Mouse (Mus musculus) myocyte (in vitro differentiated cells): ENCODE results near the gene Gan. TPM values are rescaled to one million over a fixed set of nuclear protein-coding genes. Genes with fewer than 3 reads are reported as not detected.

Source experiments
- H3K27me3 ChIP-seq: one replicate; pipeline ENCODE4 v1.6.1; 2011; ENCODE audit not compliant: control insufficient read depth, insufficient read depth, insufficient read length
- H3K36me3 ChIP-seq: one replicate; pipeline ENCODE4 v1.6.1; 2011; ENCODE audit not compliant: control insufficient read depth, insufficient read depth
- H3K4me2 ChIP-seq: one replicate; pipeline ENCODE4 v1.6.1; 2011; ENCODE audit warnings: low read depth, control low read depth
- H3K4me3 ChIP-seq: one replicate; pipeline ENCODE4 v1.5.1; 2011; ENCODE audit warnings: mild to moderate bottlenecking, control low read depth, moderate library complexity
- H3K79me2 ChIP-seq: one replicate; pipeline ENCODE4 v1.6.1; 2011; ENCODE audit not compliant: control insufficient read depth, insufficient read depth
- H3ac ChIP-seq: one replicate; pipeline ENCODE4 v1.6.1; 2011; ENCODE audit not compliant: control insufficient read depth, insufficient read length
- CEBPB ChIP-seq: IDR thresholded peaks from 2 replicates; pipeline ENCODE4 v1.6.1; 2011; ENCODE audit warnings: mild to moderate bottlenecking, moderate library complexity; ENCODE audit not compliant: poor library complexity, insufficient read depth, severe bottlenecking
- E2F4 ChIP-seq: IDR thresholded peaks from one replicate; pipeline ENCODE4 v1.6.1; 2011; ENCODE audit warnings: mild to moderate bottlenecking, control low read depth, moderate library complexity; ENCODE audit not compliant: insufficient read depth
- MAX ChIP-seq: IDR thresholded peaks from one replicate; pipeline ENCODE4 v1.6.1; 2011; ENCODE audit warnings: low read depth, mild to moderate bottlenecking, control low read depth
- MYOD1 ChIP-seq, 3 experiments: IDR thresholded peaks; one replicate each; pipeline ENCODE4 v1.6.1; 2011; ENCODE audit warnings: control low read depth in 2 of 3, low read depth in 2 of 3, mild to moderate bottlenecking in 2 of 3, moderate library complexity in 1 of 3; ENCODE audit not compliant: insufficient read length in 2 of 3, control insufficient read depth in 1 of 3
- MYOG ChIP-seq, 3 experiments: IDR thresholded peaks; one replicate each; pipeline ENCODE4 v1.6.1; 2011; ENCODE audit warnings: control low read depth in 2 of 3, low read depth in 2 of 3, mild to moderate bottlenecking in 2 of 3; ENCODE audit not compliant: insufficient read length in 2 of 3, control insufficient read depth in 1 of 3, insufficient read depth in 1 of 3
- POLR2A ChIP-seq: IDR thresholded peaks from one replicate; pipeline ENCODE4 v1.6.1; 2011; ENCODE audit warnings: low read depth, mild to moderate bottlenecking, control low read depth, moderate library complexity; ENCODE audit not compliant: insufficient read length
- POLR2AphosphoS2 ChIP-seq: IDR thresholded peaks from one replicate; pipeline ENCODE4 v1.6.1; 2011; ENCODE audit warnings: low read depth, control low read depth; ENCODE audit not compliant: insufficient read length
- REST ChIP-seq: IDR thresholded peaks from one replicate; pipeline ENCODE4 v1.6.1; 2011; ENCODE audit warnings: mild to moderate bottlenecking, control low read depth, moderate library complexity; ENCODE audit not compliant: insufficient read depth, insufficient read length
- SRF ChIP-seq: IDR thresholded peaks from one replicate; pipeline ENCODE4 v1.6.1; 2011; ENCODE audit warnings: low read depth; ENCODE audit not compliant: control insufficient read depth, insufficient read length
- TCF12 ChIP-seq: IDR thresholded peaks from one replicate; pipeline ENCODE4 v1.6.1; 2011; ENCODE audit warnings: mild to moderate bottlenecking, control low read depth; ENCODE audit not compliant: poor library complexity, insufficient read depth, severe bottlenecking
- TCF3 ChIP-seq: IDR thresholded peaks from one replicate; pipeline ENCODE4 v1.6.1; 2011; ENCODE audit warnings: low read depth, control low read depth; ENCODE audit not compliant: insufficient read length
- USF1 ChIP-seq: IDR thresholded peaks from one replicate; pipeline ENCODE4 v1.6.1; 2011; ENCODE audit warnings: low read depth, mild to moderate bottlenecking, control low read depth, moderate library complexity
- polyA plus RNA-seq: library from polyadenylated mRNA; unstranded; fragments of >200 nt; fragmentation: generic; extraction: Trizol; gene quantifications from one replicate; pipeline ENCODE4 v1.2.1, GENCODE M21; 2012; ENCODE audit warnings: missing spikeins

The Gan gene
- polyA plus RNA-seq, 1 experiment = 3.7 TPM

- Histone ChIP-seq H3K79me2 (peaks cover 16% of the 10 kb centered on the region), H3K36me3 (no peaks in the 10 kb centered on the region), H3K4me2 (no peak overlapping the region), H3ac (no peak overlapping the region), H3K27me3 (no peaks in the 10 kb centered on the region), H3K4me3 (no peak overlapping the region)
- no peak for TF ChIP-seq POLR2A
- TF ChIP-seq USF1 = no peak
- TF ChIP-seq MAX = no peak
- no peak for TF ChIP-seq TCF3
- TF ChIP-seq E2F4 = no peak
- no peak for TF ChIP-seq POLR2AphosphoS2
- TF ChIP-seq MYOG (IDR thresholded peaks at IDR 0.05; ENCODE audit: control insufficient read depth in 1 of 3, insufficient read depth in 1 of 3, insufficient read length in 2 of 3, low read depth in 2 of 3) = no peak
- TF ChIP-seq TCF12 = no peak
- TF ChIP-seq CEBPB = no peak
- TF ChIP-seq REST = no peak
- TF ChIP-seq SRF = no peak
- TF ChIP-seq MYOD1 (IDR thresholded peaks at IDR 0.05; ENCODE audit: control insufficient read depth in 1 of 3, insufficient read length in 2 of 3, low read depth in 2 of 3) = no peak
These were observed 95.7 kb downstream of the Gan start for GRCm38 (mm10) chr8:117253390-117254269.

GRCm38 (mm10) chr8:117254496-117254895 is 96.6 kb downstream of the Gan start:
- TF ChIP-seq TCF12 (no peak), REST (no peak), POLR2A (no peak), MAX (no peak), TCF3 (no peak), MYOG (IDR thresholded peaks at IDR 0.05; ENCODE audit: control insufficient read depth in 1 of 3, insufficient read depth in 1 of 3, insufficient read length in 2 of 3, low read depth in 2 of 3) (no peak), SRF (no peak), USF1 (no peak), MYOD1 (IDR thresholded peaks at IDR 0.05; ENCODE audit: control insufficient read depth in 1 of 3, insufficient read length in 2 of 3, low read depth in 2 of 3) (no peak), E2F4 (no peak), CEBPB (no peak), POLR2AphosphoS2 (no peak)
- Histone ChIP-seq H3K4me3 (no peak overlapping the region), H3ac (no peak overlapping the region), H3K27me3 (no peaks in the 10 kb centered on the region), H3K79me2 (peaks cover 25% of the 10 kb centered on the region), H3K36me3 (no peaks in the 10 kb centered on the region), H3K4me2 (no peak overlapping the region)

DNA sequence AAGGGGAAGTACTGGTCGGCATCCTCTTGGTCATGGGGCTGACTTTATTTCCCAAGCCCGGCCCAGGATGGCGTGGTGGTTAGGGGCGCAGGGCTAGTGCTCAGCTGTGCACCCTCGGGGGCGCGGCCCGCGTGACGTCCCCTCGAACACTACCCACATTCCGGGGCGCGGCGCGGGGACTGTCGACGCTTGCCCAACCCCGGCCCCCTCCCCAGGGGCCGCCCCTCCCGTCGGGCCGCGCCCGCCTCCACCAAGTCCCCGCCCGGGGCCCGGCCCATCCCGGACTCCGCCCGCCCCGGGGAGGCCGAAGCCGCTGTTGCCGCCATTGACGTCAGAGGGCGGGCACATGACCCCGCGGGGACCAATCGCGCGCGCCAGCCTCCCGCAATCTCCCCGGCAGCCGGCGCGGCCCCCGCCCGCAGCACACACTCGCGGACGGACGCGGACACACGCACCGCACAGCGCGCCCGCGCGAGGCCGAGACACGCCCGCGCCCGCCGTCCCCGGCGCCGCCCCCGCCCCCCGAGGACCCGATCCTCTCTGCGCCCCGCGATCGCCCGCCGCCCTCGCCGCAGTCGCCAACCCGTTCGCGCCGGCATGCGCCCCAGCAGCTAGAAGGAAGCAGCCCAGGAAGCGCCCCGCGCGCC is 98.5 kb downstream of the Gan start:
- Histone ChIP-seq H3K27me3 (no peaks in the 10 kb centered on the region), H3K36me3 (no peaks in the 10 kb centered on the region), H3K79me2 (peaks cover 44% of the 10 kb centered on the region), H3K4me2 (peak overlapping the region; percentile 65), H3ac (peak overlapping the region; percentile 79), H3K4me3 (peak overlapping the region; percentile 86)
- TF ChIP-seq E2F4 (peak; percentile 52), MYOG (IDR thresholded peaks at IDR 0.05; ENCODE audit: control insufficient read depth in 1 of 3, insufficient read depth in 1 of 3, insufficient read length in 2 of 3, low read depth in 2 of 3) (peak in 2 of 3 experiments; percentile 44 to 58), SRF (no peak), USF1 (peak; percentile 69), POLR2A (peak; percentile 91), MYOD1 (IDR thresholded peaks at IDR 0.05; ENCODE audit: control insufficient read depth in 1 of 3, insufficient read length in 2 of 3, low read depth in 2 of 3) (peak in 1 of 3 experiments; percentile 67), POLR2AphosphoS2 (peak; percentile 90), CEBPB (no peak)

GRCm38 (mm10) chr8:117257029-117257820 is 99.3 kb downstream of the Gan start, which contains the start of gene Cmip:
Gene Cmip, plus strand, starts transcription at chr8:117257064.
- Histone ChIP-seq H3K36me3 (no peaks in the 10 kb centered on the region), H3K79me2 (peaks cover 52% of the 10 kb centered on the region), H3K4me3 (peak within 1 kb of the TSS; percentile 86), H3ac (peak within 1 kb of the TSS; percentile 79), H3K27me3 (no peaks in the 10 kb centered on the region), H3K4me2 (peak within 1 kb of the TSS; percentile 90)
- peak; percentile 15 for TF ChIP-seq POLR2A
- no peak for TF ChIP-seq MYOD1 (IDR thresholded peaks at IDR 0.05; ENCODE audit: control insufficient read depth in 1 of 3, insufficient read length in 2 of 3, low read depth in 2 of 3)
- TF ChIP-seq POLR2AphosphoS2 = no peak
- no peak for TF ChIP-seq E2F4
- no peak for TF ChIP-seq TCF12
- TF ChIP-seq SRF = no peak
